Mouse (Mus musculus) brown adipose tissue, adult 24 weeks (tissue): ENCODE measurements at regions not wholly inside any gene's neighbourhood (a gene's known extent, or its start where the extent isn't known, plus 50 kb on each side); places are given as distances from the start of the nearest gene placed in this dataset.

ENCODE experiments used
- H3K27ac ChIP-seq: fragments of 200-500 bp; replicated peaks from 2 replicates; pipeline ENCODE4 v1.5.1; 2012; ENCODE audit warnings: low read depth, mild to moderate bottlenecking, low read length
- H3K4me1 ChIP-seq: fragments of 200-500 bp; 2 replicates; pipeline ENCODE4 v1.6.1; 2012; ENCODE audit warnings: low read length, mixed read lengths; ENCODE audit not compliant: control insufficient read depth, insufficient read depth, insufficient read length
- H3K4me3 ChIP-seq: fragments of 200-500 bp; 2 replicates; pipeline ENCODE4 v1.5.1; 2012; ENCODE audit warnings: low read depth, mild to moderate bottlenecking, low read length, moderate library complexity; ENCODE audit not compliant: insufficient read depth

GRCm38 (mm10) chr19:25937343-25937742 is 265.1 kb downstream of the Dmrt2 start:
- Histone ChIP-seq H3K27ac (no peak overlapping the region), H3K4me3 (no peak overlapping the region), H3K4me1 (no peaks in the 10 kb centered on the region)

GRCm38 (mm10) chr19:25971210-25971609 is 299.0 kb downstream of the Dmrt2 start:
- Histone ChIP-seq H3K4me3 (no peak overlapping the region), H3K4me1 (no peaks in the 10 kb centered on the region), H3K27ac (no peak overlapping the region)

GRCm38 (mm10) chr19:25975202-25975601 is 303.0 kb downstream of the Dmrt2 start:
- no peaks in the 10 kb centered on the region for H3K4me1 ChIP-seq
- H3K4me3 ChIP-seq, result no peak overlapping the region
- H3K27ac ChIP-seq, result no peak overlapping the region

- Histone ChIP-seq H3K4me1 (no peaks in the 10 kb centered on the region), H3K27ac (no peak overlapping the region), H3K4me3 (no peak overlapping the region)
These were observed 308.1 kb downstream of the Dmrt2 start for GRCm38 (mm10) chr19:25980308-25980707.

- Histone ChIP-seq H3K4me1 (no peaks in the 10 kb centered on the region), H3K27ac (no peak overlapping the region), H3K4me3 (no peak overlapping the region)
These were observed 342.5 kb downstream of the Dmrt2 start for GRCm38 (mm10) chr19:26014620-26015180.

GRCm38 (mm10) chr19:26021141-26021540 is 348.9 kb downstream of the Dmrt2 start:
- Histone ChIP-seq H3K27ac (no peak overlapping the region), H3K4me1 (no peaks in the 10 kb centered on the region), H3K4me3 (no peak overlapping the region)

- H3K4me1 ChIP-seq, result no peaks in the 10 kb centered on the region
These were observed 353.9 kb downstream of the Dmrt2 start for GRCm38 (mm10) chr19:26026103-26026502.

GRCm38 (mm10) chr19:26037270-26037669 is 365.1 kb downstream of the Dmrt2 start:
- no peaks in the 10 kb centered on the region for H3K4me1 ChIP-seq
- H3K27ac ChIP-seq, result no peak overlapping the region
- no peak overlapping the region for H3K4me3 ChIP-seq

More at GRCm38 (mm10) chr19:26026103-26026502, 353.9 kb downstream of the Dmrt2 start:
- H3K27ac ChIP-seq, result no peak overlapping the region
- no peak overlapping the region for H3K4me3 ChIP-seq

- no peaks in the 10 kb centered on the region for H3K4me1 ChIP-seq
- H3K4me3 ChIP-seq, result no peak overlapping the region
- H3K27ac ChIP-seq, result no peak overlapping the region
These were observed 379.4 kb downstream of the Dmrt2 start for GRCm38 (mm10) chr19:26051478-26052215.

- Histone ChIP-seq H3K27ac (no peak overlapping the region; the same call in 1 of the 2 replicates), H3K4me1 (no peaks in the 10 kb centered on the region), H3K4me3 (no peak overlapping the region)
These were observed 387.5 kb downstream of the Dmrt2 start for GRCm38 (mm10) chr19:26059668-26060067.

- no peak overlapping the region for H3K27ac ChIP-seq
- no peaks in the 10 kb centered on the region for H3K4me1 ChIP-seq
- H3K4me3 ChIP-seq, result no peak overlapping the region
These were observed 396.3 kb downstream of the Dmrt2 start for GRCm38 (mm10) chr19:26068553-26068952.

GRCm38 (mm10) chr19:26069908-26070307 is 397.7 kb downstream of the Dmrt2 start:
- Histone ChIP-seq H3K4me1 (no peaks in the 10 kb centered on the region), H3K4me3 (no peak overlapping the region), H3K27ac (no peak overlapping the region)

- Histone ChIP-seq H3K27ac (no peak overlapping the region), H3K4me1 (no peaks in the 10 kb centered on the region), H3K4me3 (no peak overlapping the region)
These were observed 416.1 kb downstream of the Dmrt2 start for GRCm38 (mm10) chr19:26088318-26088717.

GRCm38 (mm10) chr19:26091386-26091785 is 419.2 kb downstream of the Dmrt2 start:
- H3K27ac ChIP-seq, result no peak overlapping the region
- H3K4me1 ChIP-seq, result no peaks in the 10 kb centered on the region
- no peak overlapping the region for H3K4me3 ChIP-seq

GRCm38 (mm10) chr19:26093844-26094243 is 421.6 kb downstream of the Dmrt2 start:
- H3K4me1 ChIP-seq, result no peaks in the 10 kb centered on the region
- no peak overlapping the region for H3K4me3 ChIP-seq
- H3K27ac ChIP-seq, result no peak overlapping the region

- no peaks in the 10 kb centered on the region for H3K4me1 ChIP-seq
- H3K27ac ChIP-seq, result no peak overlapping the region
- H3K4me3 ChIP-seq, result no peak overlapping the region
These were observed 442.1 kb downstream of the Dmrt2 start for GRCm38 (mm10) chr19:26114326-26114725.
